Mouse (Mus musculus) common myeloid progenitor, adult 5-6 weeks (primary cell): ENCODE measurements at regions not wholly inside any gene's neighbourhood (a gene's known extent, or its start where the extent isn't known, plus 50 kb on each side); places are given as distances from the start of the nearest gene placed in this dataset.

Experiments
- ATAC-seq: replicated peaks from 2 replicates; pipeline ENCODE4 v1.8.0; 2016; ENCODE audit warnings: low read depth, mild to moderate bottlenecking, moderate TSS enrichment, inconsistent platforms; ENCODE audit not compliant: poor library complexity, severe bottlenecking

GRCm38 (mm10) chr13:116619105-116619504, 309.6 kb upstream of the Isl1 start:
- ATAC-seq = no peak

- no peak for ATAC-seq
These were observed 286.9 kb upstream of the Isl1 start for GRCm38 (mm10) chr13:116596346-116596745.

- ATAC-seq = no peak
These were observed 286.0 kb upstream of the Isl1 start for GRCm38 (mm10) chr13:116595512-116595911.

- no peak for ATAC-seq
These were observed 266.5 kb upstream of the Isl1 start for GRCm38 (mm10) chr13:116575958-116576335.

- no peak for ATAC-seq
These were observed 265.9 kb upstream of the Isl1 start for GRCm38 (mm10) chr13:116575274-116575957.

GRCm38 (mm10) chr13:116555053-116555452, 245.6 kb upstream of the Isl1 start:
- no peak for ATAC-seq

- ATAC-seq = no peak
These were observed 225.7 kb upstream of the Isl1 start for GRCm38 (mm10) chr13:116535211-116535610.

- ATAC-seq = no peak
These were observed 223.7 kb upstream of the Isl1 start for GRCm38 (mm10) chr13:116533163-116533562.

GRCm38 (mm10) chr13:116528289-116528688, 218.8 kb upstream of the Isl1 start:
- no peak for ATAC-seq

GRCm38 (mm10) chr13:116527037-116527436, 217.5 kb upstream of the Isl1 start:
- ATAC-seq = no peak

GRCm38 (mm10) chr13:116523713-116524303, 214.3 kb upstream of the Isl1 start:
- no peak for ATAC-seq

- no peak for ATAC-seq
These were observed 205.3 kb upstream of the Isl1 start for GRCm38 (mm10) chr13:116514640-116515311.

- ATAC-seq = no peak
These were observed 204.8 kb upstream of the Isl1 start for GRCm38 (mm10) chr13:116514256-116514639.

- no peak for ATAC-seq
These were observed 202.9 kb upstream of the Isl1 start for GRCm38 (mm10) chr13:116512398-116512797.

GRCm38 (mm10) chr13:116508213-116508811, 198.8 kb upstream of the Isl1 start:
- no peak for ATAC-seq

- ATAC-seq = no peak
These were observed 188.3 kb upstream of the Isl1 start for GRCm38 (mm10) chr13:116497659-116498414.

- ATAC-seq = no peak
These were observed 186.2 kb upstream of the Isl1 start for GRCm38 (mm10) chr13:116495641-116496040.

GRCm38 (mm10) chr13:116489420-116489819, 179.9 kb upstream of the Isl1 start:
- ATAC-seq = 0 out of 2 replicates have a peak, but pooled peaks have one; percentile 45

- ATAC-seq = no peak
These were observed 165.1 kb upstream of the Isl1 start for GRCm38 (mm10) chr13:116474611-116475010.

- ATAC-seq = no peak
These were observed 152.3 kb upstream of the Isl1 start for GRCm38 (mm10) chr13:116461757-116462156.
